ENCODE assay signal across 7 mouse cellular contexts in the genomic region with DNA sequence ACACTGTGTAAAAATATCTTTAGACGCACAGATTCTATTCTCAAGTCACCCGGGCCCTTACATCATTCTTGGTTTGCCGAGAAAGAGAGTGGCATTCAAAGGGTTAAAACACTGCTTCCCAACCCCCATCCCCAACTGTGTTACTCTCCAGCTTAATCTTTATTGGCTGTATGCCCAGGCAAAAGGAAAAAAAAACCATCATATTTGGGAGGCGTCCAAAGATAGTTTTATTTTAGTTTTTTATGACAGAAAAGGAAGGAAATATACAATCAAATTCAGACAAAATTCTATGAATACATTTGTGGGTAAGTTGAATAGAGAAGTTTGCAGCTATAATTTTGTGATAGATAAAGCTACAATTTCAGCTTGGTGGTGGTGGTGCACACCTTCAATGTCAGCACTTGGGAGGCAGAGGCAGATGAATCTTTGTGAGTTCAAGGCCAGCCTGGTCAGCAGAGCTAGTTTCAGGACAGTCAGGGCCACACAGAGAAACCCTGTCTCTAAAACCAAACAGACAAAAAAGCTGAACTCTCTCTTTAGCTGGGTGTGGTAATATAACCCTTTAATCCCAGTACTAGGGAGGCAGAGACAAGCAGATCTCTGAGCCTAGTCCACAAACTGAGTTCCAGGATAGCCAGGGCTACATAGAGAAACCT.
DNase-seq lines count a peak whose midpoint lies in the region; ATAC-seq and TF ChIP-seq lines count a peak whose summit lies in the region.

No protein-coding gene starts in this region.

- TF ChIP-seq CTCF in heart, postnatal 0 days (IDR thresholded peaks at IDR 0.05; ENCODE audit: low read depth) = no peak

- H3K4me2 ChIP-seq in liver, embryonic 12.5 days = no peak overlapping the region
- no peak overlapping the region for H3K4me2 ChIP-seq in liver, embryonic 11.5 days
- no peak overlapping the region for H3K4me2 ChIP-seq in heart, postnatal 0 days (ENCODE audit: low read depth, low read length)

- 0 out of 2 replicates have a peak overlapping the region, but pooled peaks have one; percentile 8 for H3K27ac ChIP-seq in liver, embryonic 12.5 days
- no peak overlapping the region; the same call in 1 of the 2 replicates for H3K27ac ChIP-seq in liver, embryonic 11.5 days (ENCODE audit: low read depth, low read length)
- peak overlapping the region; percentile 56 for H3K27ac ChIP-seq in heart, postnatal 0 days (ENCODE audit: low read depth)

- peak; percentile 91 for TF ChIP-seq EP300 in heart, postnatal 0 days (IDR thresholded peaks at IDR 0.05; ENCODE audit: low read depth)

- ATAC-seq in liver, embryonic 12.5 days = no peak
- ATAC-seq in liver, embryonic 11.5 days (replicated peaks; ENCODE audit: low FRiP score) = no peak
- peak; percentile 56; the same call in 1 of the 2 replicates for ATAC-seq in heart, postnatal 0 days (ENCODE audit: insufficient read depth, low read depth)
- ATAC-seq in megakaryocyte-erythroid progenitor cell, adult 5-6 weeks (replicated peaks; ENCODE audit: low FRiP score, low TSS enrichment, poor library complexity, severe bottlenecking) = peak; percentile 54

- no peak overlapping the region for H3K9ac ChIP-seq in liver, embryonic 12.5 days
- no peak overlapping the region for H3K9ac ChIP-seq in liver, embryonic 11.5 days (ENCODE audit: low read depth, low read length)
- no peak overlapping the region for H3K9ac ChIP-seq in heart, postnatal 0 days (replicated peaks; ENCODE audit: low read depth, low read length)

- 70% methylated on average over 4 of the region's 4 CpGs for WGBS in liver, embryonic 12.5 days (ENCODE audit: insufficient replicate concordance)
- 78% methylated on average over 4 of the region's 4 CpGs for WGBS in liver, embryonic 11.5 days
- 20% methylated on average over 4 of the region's 4 CpGs for WGBS in heart, postnatal 0 days

- H3K4me1 ChIP-seq in liver, embryonic 12.5 days = peaks cover 10% of the 10 kb centered on the region
- peaks cover 12% of the 10 kb centered on the region for H3K4me1 ChIP-seq in liver, embryonic 11.5 days (replicated peaks; ENCODE audit: control insufficient read depth, insufficient read depth, low read length)
- peaks cover 35% of the 10 kb centered on the region for H3K4me1 ChIP-seq in heart, postnatal 0 days (ENCODE audit: control insufficient read depth, insufficient read depth)

- no peaks in the 10 kb centered on the region for H3K36me3 ChIP-seq in liver, embryonic 12.5 days
- no peaks in the 10 kb centered on the region for H3K36me3 ChIP-seq in liver, embryonic 11.5 days (ENCODE audit: control insufficient read depth, insufficient read depth, low read length)
- H3K36me3 ChIP-seq in heart, postnatal 0 days (replicated peaks; ENCODE audit: control insufficient read depth, insufficient read depth, low read length) = no peaks in the 10 kb centered on the region

- H3K27me3 ChIP-seq in liver, embryonic 12.5 days (replicated peaks) = no peaks in the 10 kb centered on the region
- no peaks in the 10 kb centered on the region for H3K27me3 ChIP-seq in liver, embryonic 11.5 days (replicated peaks; ENCODE audit: control insufficient read depth, insufficient read depth, low read length)
- H3K27me3 ChIP-seq in heart, postnatal 0 days (ENCODE audit: control insufficient read depth, insufficient read depth, low read length) = no peaks in the 10 kb centered on the region

- no peak for DNase-seq in liver, embryonic 11.5 days (ENCODE audit: low spot score)
- peak; percentile 37 for DNase-seq in brain, embryonic 18.5 days (ENCODE audit: low read depth, low spot score)
- DNase-seq in heart, postnatal 0 days (ENCODE audit: low spot score) = peak; percentile 79
- no peak for DNase-seq in cerebellum, postnatal 25 days
- no peak for DNase-seq in cerebellum, adult 11-12 months

- no peak overlapping the region for H3K4me3 ChIP-seq in liver, embryonic 12.5 days
- no peak overlapping the region for H3K4me3 ChIP-seq in liver, embryonic 11.5 days (ENCODE audit: low read depth, low read length)
- no peak overlapping the region for H3K4me3 ChIP-seq in heart, postnatal 0 days (ENCODE audit: low read depth, low read length)

- H3K9me3 ChIP-seq in liver, embryonic 12.5 days (replicated peaks) = no peaks in the 10 kb centered on the region
- no peaks in the 10 kb centered on the region for H3K9me3 ChIP-seq in liver, embryonic 11.5 days (ENCODE audit: control insufficient read depth, low read length)
- H3K9me3 ChIP-seq in heart, postnatal 0 days (replicated peaks; ENCODE audit: control insufficient read depth, low read length) = no peaks in the 10 kb centered on the region

Comparison
In these comparisons a context has a peak if more than half of its experiments do, and no peak if none do; other contexts are left out.
1. ATAC-seq: peak in heart, postnatal 0 days (single experiment) and megakaryocyte-erythroid progenitor cell, adult 5-6 weeks (single experiment); none in liver, embryonic 12.5 days (single experiment) and liver, embryonic 11.5 days (single experiment).
2. DNase-seq: peak in brain, embryonic 18.5 days (single experiment) and heart, postnatal 0 days (single experiment); none in liver, embryonic 11.5 days (single experiment), cerebellum, postnatal 25 days (0 of 2) and cerebellum, adult 11-12 months (single experiment).